Mouse (Mus musculus) testis, postnatal 14 days (tissue): ENCODE measurements around the gene Cbfa2t2.

Source experiments
- DNase-seq: peaks from one replicate; pipeline ENCODE4 v3.0.0; 2021; ENCODE audit warnings: low spot score

Gene Cbfa2t2

DNA sequence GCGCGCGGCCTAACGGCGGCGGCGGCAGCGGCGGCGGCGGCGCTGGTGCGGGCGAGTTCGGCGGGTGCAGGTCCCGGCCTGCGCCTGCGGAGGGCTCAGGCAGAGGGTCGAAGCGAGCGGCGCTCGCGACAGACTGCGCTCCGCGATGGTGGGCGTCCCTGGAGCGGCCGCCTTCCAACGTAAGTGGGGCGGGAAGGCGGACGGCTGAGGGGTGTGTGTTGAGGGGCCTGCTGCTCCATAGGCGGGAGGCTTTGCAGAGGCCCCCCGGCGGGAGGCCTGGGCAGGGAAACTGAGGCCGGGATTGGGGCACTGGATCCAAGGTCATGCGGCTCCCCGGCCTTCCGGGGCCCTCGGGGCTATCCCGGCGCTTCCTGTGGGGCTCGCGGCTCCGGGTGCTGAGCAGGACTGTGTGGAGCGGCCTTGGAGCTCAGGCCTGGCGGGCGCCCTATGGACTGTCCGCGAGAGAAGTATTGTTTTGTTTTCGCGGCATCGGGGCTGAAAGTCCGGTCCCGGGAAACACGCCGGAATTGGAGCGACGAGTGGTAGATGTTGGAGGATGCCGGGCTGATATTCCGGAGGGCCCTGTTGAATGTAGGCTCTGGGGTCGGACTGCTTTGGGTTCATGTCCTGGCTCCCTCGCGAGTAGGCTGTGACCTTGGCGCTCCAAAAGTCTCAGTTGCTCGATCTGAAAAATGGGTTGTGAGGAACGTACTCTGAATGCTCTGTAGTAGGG, at the start of gene Cbfa2t2:
TSS of gene Cbfa2t2 (plus strand) at position 24 of the 733 bp plus-strand sequence.
- peak; percentile 80 for DNase-seq

DNA sequence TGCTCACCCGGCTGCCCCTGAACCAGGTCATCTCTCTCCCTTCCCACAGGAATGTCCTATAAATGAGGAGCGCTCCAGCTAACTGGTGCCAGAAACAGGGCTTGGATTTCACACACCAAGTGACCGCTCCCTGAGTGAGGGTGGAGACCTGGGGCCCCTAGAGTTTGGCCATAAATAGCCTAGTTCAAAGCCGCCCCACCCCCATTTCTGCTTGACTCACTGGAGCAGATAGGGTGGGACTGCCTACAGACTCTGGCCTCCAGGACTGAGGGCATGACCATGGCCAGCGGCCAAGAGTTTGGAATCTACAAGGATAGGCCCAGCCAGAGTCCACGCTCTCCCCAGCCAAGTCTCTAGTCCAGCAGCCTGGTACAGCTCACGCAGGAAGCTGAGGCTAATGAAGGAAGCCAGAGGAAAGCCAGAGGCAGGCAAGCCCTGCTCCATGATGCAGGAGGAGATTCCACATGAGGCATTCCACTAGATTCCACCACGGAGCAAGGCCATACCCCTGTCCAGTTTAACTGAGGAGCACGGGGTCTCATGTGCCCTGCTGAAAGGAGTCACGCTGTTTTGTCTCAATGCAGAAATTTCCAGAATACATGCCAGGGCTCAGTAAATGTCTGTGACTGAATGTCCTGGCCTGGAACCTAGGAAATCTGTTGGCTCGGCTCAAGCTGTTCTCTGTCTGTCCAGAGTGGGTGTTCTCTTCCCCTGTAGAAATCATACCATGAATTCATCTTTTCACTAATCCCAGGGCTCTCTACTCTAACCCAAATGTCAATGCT, 45.9 kb upstream of the Cbfa2t2 start:
- peak; percentile 77 for DNase-seq

DNA sequence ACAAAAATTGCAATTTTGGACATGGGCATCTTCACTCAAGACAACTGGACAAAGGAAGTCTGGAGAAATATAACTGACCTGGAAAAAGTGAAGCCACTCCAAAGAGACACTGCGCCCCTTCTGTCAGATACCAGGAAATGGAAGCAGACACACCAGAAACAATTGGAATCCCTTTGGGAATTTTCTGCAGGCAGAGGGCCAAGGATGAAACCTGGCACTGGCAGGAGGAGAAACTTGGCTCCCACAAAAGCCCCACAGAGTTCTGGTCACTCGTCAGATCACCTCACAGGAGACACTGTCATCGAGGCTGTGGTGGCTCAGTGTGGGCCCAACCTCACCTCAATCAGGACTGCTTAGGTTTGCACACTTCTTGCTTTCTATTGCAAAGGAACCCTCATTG, 41.7 kb upstream of the Cbfa2t2 start:
- no peak for DNase-seq

GRCm38 (mm10) chr2:154396529-154396928, 39.8 kb upstream of the Cbfa2t2 start:
- no peak for DNase-seq

DNA sequence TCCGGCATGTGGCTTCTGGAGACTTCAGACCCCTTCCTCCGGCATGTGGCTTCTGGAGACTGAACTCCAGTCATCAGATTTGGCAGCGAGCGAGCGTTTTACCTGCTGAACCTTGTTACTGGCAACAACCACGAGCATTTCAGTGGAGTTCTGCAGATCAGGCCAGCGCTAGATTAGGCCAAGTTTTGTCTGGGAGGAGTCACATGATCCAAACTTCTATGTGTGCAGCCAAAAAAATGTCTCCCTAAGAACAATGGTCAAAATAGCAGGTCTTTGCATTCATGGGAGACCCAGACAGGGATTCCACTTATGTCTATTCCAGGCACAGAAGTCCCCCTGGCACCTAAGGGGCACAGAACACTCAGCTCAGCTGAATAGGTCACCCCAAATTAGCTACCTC, 38.0 kb upstream of the Cbfa2t2 start:
- DNase-seq = no peak

GRCm38 (mm10) chr2:154399325-154399724, 37.0 kb upstream of the Cbfa2t2 start:
- DNase-seq = no peak

DNA sequence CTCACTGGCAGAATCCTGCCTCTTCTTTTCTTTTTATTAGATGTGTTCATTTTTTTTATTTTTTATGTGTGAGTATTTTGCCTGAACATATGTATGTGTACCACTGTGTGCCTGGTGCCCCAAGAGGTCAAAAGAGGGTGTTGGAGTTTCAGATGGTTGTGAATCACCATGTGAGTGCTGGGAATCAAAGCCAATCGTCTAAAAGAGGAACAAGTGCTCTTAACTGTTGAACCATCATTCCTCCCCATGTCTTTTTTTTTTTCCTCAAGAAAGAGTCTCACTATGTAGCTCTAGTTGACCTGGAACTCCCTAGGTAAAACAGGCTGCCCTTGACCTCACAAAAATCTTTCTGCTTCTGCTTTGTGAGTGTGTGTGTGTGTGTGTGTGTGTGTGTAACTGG, 34.3 kb upstream of the Cbfa2t2 start:
- DNase-seq = no peak

DNA sequence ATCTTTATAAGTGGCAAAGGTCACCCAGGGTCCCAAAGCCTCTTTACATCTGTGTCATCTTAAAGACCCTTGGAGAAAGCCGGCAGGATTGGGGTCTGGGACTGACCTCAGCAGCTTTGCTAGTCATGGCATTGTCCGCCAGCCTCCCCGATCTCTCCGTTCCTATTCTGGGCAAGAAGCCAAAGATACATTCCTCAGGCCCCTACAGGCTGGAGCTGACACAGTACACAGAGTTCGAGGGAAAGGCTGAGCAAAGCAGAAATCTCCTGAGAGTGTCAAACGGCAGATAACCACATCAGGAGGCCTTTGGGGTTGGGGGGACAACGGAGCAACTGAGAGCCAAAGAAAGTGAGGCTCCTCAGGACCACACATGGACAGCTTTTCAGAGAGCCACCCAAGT, 33.5 kb upstream of the Cbfa2t2 start:
- peak; percentile 56 for DNase-seq

DNA sequence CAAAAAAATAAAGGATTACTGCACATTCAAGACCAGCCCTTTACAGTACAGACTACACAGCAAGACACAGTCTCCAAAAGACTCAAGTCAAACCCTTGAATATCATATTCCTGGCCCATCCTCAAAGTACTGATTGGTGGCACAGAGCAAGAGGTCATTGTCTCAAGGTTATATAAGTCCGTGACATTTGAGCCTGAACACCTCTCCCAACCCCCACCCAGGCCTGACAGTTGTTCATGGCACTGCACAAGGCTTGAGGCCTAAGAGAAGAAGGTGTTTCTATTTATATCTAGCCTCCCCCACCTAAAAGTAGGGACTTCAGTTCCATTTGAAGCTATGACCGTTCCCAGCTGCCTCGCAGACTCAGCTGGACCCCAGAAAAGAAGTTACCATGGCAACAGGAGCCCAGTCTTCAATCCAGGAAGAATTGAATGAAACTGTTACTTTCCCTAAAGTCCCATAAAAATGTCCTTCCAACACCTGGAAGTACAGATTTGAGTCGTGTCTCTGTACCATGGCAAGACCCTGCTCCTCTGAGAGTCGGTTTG, 30.8 kb upstream of the Cbfa2t2 start:
- no peak for DNase-seq

GRCm38 (mm10) chr2:154407063-154407642, 29.1 kb upstream of the Cbfa2t2 start:
- DNase-seq = no peak

DNA sequence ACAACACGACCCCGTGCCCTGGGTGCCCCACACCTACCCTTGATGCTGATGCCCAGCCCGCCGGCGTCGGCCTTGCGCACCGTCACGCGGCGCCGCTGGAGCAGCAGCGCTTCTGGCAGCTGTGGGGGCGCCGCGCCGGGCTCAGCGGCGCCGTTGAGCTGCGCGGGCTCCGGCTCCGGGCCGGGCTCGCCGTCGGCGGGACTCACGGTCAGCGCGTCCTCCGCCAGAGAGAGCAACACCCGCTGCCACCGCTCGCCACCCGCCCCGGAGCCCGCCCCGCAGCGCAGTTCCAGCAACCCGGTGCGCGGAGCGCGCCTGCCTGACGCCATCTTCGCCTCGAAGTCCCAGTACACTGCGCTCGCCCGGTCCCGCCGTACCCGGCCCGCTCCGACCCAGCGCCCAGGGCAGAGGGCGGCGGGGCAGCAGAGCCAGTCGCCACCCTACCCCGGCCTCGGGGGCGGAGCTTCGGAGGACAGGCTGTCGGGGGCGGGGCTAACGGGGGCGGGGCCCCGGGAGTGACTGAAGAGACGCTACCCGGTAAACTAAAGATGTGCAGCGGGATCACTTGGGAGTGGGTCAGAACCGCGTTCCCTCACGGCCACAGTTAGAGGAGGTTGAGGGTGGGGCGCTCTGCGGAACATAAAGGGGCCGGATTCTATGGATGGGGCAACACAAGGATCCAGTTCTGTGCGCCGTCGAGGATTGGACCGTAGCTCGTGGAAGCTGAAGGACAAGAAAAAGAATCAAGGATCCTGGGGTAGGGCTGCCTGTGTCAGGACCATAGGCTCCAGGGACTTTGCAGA, 28.4 kb upstream of the Cbfa2t2 start, which contains the start of gene Snta1:
TSS of gene Snta1 (minus strand) at position 457 of the 803 bp plus-strand sequence.
- DNase-seq = peak; percentile 85

- DNase-seq = no peak
Measured at GRCm38 (mm10) chr2:154410355-154410754, 25.9 kb upstream of the Cbfa2t2 start.

DNA sequence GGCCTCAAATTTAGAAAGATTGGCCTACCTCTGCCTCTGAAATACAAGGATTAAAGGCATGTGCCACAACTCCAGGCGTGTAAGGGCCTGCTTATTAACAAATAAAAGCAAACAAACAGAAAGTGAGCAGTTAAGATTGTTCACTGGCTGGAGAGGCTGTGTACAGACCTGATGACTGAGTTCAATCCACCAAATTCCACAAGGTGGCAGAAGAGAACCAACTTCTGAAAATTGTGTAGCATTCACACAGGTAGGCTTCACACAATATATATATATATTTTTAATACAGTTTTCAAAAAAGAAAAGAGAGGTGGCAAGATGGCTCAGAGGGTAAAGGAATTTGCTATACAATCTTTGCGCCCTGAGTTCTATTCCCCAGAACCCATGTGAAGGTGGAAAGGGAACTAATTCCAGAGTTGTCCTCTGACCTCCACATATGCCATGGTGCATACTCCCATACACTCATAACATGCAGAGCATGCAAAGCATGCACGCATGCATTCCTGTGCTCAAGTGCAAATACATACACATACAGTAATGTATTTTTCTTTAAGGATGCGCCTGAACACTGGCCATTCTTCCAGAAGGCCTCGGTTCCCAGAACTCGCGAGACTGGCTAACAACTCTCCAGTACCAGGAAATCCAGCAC, 24.1 kb upstream of the Cbfa2t2 start:
- no peak for DNase-seq

- DNase-seq = peak; percentile 60
Measured at GRCm38 (mm10) chr2:154417107-154417506, 19.2 kb upstream of the Cbfa2t2 start.

GRCm38 (mm10) chr2:154418001-154418400, 18.3 kb upstream of the Cbfa2t2 start:
- DNase-seq = peak; percentile 62

- no peak for DNase-seq
Measured at GRCm38 (mm10) chr2:154419631-154420515, 16.4 kb upstream of the Cbfa2t2 start.

GRCm38 (mm10) chr2:154420942-154421731, 15.1 kb upstream of the Cbfa2t2 start:
- DNase-seq = no peak

DNA sequence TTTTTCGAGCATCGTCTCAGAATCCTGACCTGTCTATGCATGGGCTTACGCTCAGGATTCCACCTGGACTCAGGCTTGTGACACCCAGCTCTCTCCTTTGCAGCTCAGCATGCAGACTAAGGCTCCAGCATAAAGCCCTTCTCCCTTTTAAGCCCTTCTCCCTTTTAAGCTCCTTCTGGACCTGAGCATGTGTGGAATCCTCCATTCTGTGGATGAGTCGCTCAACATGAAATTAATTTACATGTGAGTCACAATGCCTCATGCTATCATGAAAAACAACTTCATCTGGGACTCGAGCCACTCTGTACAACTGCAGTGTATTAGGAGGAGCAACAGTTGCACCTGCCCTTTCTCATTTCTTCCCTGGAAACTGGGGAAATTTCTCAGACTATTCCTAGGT, 14.1 kb upstream of the Cbfa2t2 start:
- DNase-seq = no peak

- DNase-seq = no peak
Measured at GRCm38 (mm10) chr2:154423548-154423947, 12.7 kb upstream of the Cbfa2t2 start.
